Mouse (Mus musculus): ENCODE results near the gene Gdpd5. TPM values are rescaled to one million over a fixed set of nuclear protein-coding genes. Genes with fewer than 3 reads are reported as not detected.
"Not testable (repeated sequence)": the region's sequence is repeated elsewhere in the genome, so short reads cannot be mapped to it uniquely, and the experiment has no call there.

Gene Gdpd5
- total RNA-seq, 4 experiments from 2014 or later: 38.3 to 48.7 (median 40.9) TPM

DNA sequence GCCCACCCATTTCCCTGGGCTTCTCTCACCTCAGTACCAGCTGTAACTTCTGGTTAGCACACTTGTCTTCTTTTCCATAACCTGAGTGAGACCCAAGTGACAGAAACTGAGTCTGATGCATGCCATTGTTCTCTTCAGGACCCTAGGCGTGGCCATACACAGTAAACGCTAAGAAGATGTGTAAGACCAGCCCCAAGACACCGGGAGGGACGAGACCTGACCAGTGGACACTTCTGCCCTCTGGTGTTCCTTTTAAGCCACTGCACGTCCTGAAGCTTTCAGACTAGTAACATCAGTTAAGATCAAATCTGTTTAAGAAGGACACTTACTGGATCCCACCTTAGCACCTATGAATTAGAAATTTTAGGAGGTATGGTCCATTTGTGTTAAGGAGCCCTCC lies 16.1 kb upstream of the Gdpd5 start:
- DNase-seq (ENCODE audit: low spot score in 2 of 2): peak in 1 of 2 experiments; percentile 57

DNA sequence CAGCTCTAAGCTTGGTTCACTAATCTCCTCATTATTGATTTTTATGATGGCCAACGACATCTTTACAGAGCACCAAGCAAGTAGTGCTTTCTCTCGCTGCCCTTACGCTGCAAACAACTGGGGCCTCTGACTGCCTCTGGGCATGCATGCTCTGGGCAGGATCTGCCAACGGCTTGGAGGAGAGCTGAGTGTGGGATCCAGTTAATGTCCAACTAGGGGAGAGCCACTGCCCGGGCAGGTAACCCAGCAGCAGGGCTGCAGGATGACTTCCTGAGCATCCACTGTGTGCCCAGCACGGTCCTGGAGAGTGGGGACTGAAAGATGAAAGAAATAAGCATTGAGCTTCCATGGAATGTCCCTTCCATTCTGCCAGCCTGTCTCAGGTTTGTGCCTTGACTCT lies 14.5 kb upstream of the Gdpd5 start:
- no peak for DNase-seq (ENCODE audit: low spot score in 2 of 2)

DNA sequence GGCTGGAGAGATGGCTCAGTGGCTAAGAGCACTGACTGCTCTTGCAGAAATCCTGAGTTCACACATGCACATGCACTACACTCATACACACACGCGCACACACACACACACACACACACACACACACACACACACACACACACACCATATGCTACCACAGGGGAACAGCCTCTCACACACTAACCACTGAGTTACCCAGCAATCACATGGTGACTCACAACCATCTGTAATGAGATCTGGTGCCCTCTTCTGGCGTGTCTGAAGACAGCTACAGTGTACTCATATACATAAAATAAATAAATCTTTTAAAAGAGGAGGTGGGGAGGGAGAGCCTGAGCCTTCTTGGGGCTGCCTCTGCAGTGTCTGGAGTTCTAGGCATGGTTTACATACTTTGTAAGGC lies 6.9 kb upstream of the Gdpd5 start:
- not testable (repeated sequence) for DNase-seq (ENCODE audit: low spot score in 2 of 2)

DNA sequence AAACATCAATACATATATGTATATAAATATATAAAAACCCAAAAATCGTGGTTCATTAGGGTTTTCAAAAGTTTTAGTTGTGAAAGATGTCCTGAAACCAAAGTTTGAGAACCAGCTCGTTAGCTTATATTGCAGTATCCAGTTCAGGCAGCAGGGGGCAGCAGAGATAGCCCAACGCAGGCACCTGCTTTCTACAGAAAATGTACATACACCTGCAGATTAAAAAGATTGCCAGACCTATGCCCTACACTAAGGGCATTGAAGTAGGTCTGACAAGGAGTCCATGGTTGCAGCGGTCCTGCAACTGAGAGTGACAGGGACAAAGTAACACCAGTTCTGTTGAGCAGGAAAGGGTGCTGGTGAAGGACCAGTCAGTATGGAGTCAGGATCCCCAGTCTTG lies 5.8 kb upstream of the Gdpd5 start:
- DNase-seq (ENCODE audit: low spot score in 2 of 2): peak in 1 of 2 experiments; percentile 75

DNA sequence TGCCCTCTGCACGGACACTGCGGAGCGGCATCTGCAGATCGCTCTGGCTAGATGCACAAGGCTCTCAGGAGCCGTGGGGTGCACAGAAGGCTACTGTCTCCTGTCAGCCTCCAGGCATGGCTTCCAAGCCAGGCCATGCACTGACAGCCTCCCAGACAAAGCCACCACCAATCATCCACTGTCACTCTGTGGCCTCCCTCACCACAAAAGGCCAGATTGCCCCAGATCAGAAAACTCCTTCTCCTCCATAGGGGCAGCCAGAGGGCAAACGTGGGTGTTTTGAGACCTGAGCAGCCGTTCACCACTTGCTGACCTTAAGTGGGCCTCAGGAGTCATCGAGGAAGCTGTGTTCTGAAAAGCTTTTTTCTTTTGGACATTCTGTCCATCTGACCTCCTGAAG lies 2.3 kb upstream of the Gdpd5 start:
- no peak for DNase-seq (ENCODE audit: low spot score in 2 of 2)

DNA sequence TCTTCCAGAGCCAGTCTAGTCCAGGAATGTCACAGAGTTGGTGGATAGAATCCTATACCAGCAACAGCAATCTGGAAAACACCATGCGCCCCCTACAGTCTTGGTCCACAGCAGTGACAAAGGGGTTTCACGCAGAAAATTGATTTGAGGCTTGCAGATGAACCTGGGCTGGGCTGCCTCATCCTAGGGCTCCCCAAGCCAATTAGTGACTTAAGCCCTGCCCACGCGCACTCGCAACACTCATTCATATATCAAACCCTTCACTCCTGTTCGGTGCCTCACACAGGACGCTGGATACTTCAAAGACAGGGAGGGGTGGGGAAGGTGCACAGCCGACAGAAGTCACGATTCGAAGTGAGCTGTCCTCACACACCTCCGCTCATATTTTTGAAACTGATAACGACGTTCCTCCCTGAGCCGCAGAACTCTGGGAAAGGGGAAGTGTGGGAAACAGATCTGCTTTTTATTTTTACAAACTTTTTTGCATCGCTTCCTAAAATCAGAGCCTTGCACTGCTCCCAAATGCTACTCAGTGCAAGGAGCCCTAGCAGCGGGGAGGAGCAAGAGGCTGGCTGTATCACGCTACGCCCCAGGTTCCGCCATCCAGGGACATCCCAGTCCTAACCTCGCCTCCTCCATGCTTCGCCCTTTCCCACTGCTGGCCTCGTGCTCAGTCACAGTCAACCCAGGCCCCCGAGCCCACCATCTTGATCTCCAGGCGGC lies 562 bp upstream of the Gdpd5 start:
- DNase-seq (ENCODE audit: low spot score in 2 of 2): peak; percentile 34 to 55

DNA sequence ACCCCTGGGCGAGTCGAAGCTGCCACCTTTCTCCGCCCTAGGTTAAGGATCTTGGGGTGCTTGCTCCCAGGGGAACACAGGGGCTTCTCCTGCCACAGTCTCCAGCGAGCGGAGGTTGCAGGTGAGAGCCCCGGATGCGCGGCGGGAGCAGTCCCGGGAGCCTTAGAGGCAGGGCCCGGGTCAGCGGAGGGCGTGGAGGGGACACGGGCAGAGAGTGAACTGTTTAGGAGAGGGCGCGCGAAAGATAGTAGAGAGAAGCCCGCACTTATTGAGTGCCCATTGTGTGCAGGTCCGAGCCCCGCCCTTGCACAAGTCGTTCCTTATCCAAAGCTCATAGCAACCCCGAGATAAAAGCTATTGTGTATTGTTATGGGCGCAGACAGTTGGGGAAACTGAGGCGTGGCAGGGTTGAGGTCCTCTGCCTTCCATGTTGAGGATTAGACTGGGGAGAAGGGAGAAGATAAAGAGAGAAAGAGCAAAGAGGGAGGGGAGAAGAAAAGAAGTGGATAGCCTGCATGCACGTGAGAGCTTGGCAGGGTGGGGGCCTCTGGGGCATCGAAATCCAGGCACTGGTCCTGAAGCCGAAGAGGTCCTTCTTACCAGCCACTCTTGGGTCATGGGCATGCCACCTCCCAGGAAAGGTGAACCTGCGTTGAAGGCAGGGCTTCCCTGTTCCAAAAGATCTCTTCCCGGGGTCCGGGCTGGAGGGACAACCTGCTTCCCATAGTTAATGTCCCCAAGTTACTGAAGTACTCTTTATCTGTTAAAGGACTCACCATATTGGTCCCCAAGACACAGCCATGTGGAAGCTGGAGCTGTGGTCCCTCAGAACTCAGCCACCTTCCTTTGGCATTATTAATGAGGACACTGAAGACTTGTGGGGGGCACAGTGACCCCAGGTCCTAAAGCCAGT lies 1.1 kb downstream of the Gdpd5 start:
- no peak for DNase-seq (ENCODE audit: low spot score in 2 of 2)

DNA sequence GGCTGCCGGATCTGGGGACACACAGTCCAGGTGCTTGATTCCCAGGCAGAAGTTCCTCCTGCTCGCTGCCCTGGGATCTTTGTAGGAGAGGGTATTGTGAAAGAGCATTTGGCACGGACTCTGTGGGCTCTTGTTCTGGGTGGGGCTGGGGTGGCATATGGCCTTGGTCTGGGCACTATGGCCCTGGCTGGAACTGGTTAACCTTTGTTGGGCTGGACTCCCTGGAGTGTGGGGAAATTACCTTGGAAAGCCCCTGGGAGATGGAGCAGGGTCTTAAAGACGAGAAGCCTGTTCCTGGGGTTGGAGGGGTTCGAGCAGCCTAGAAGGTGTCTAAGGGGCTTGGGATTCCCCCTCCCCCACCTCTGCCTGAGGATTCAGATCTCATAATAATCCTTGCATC lies 2.0 kb downstream of the Gdpd5 start:
- DNase-seq (ENCODE audit: low spot score in 2 of 2): no peak

DNA sequence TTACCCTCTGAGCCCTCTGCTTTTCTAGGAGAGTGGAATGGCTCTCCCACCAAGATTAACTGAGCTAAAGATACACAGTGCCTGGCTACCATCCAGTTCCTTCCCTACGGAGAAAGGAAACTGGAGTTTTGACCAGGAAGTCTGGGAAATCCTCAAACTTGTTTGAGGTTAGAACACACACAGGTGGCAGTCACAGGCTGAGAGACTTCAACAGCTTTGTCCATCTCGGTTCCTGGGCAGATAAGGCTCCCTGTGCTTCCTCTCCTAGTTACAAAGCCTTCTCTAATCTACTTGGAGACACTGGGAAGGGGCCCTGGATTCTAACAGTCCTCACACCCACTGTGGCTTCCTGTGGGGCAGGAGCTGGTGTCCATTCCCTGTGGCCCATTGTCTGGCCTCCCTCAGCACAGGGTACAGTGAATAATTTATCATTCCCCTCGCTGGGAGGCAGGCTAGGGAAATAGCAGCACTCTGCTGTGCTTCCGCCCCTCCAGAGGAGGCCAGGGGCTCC lies 2.9 kb downstream of the Gdpd5 start:
- DNase-seq (ENCODE audit: low spot score in 2 of 2): no peak

DNA sequence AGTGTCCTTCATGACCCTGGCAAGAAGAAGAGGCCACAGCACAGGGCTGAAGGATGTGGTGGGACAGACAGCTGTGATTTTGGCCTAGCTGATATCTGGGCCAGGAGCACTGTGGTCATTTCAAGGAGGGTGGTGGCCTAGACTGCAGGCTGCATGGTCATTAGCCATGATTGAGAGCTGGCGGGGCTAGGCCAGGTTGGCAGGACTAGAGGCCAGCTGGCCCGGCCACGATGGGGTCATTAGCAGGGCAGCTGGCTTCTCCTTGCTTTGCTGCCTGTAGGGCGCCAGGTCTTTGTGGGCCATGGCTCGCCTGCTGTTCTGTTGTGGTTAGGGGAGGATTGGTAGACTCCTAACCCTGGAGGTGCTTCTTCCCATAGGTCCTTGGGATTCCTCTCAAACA lies 4.8 kb downstream of the Gdpd5 start:
- DNase-seq (ENCODE audit: low spot score in 2 of 2): no peak

DNA sequence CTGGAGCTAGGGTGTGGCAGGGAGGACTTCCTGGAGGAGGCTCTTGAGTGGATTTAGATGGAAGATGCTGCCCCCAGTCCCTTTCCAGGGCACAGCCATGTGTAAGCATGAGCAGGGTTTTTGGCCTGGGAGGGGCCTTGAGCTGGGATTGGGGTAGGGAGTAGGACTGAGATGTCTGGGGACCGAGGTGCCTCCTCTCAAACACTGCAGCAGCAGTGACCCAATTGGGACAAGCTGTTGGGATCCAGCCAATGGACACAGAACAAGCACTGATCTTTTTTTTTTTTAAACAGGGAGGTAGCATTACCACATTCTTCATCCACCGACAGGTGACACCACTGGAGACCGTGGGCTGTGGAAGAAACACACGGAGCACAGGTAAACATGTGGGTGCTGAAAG lies 5.6 kb downstream of the Gdpd5 start:
- no peak for DNase-seq (ENCODE audit: low spot score in 2 of 2)

DNA sequence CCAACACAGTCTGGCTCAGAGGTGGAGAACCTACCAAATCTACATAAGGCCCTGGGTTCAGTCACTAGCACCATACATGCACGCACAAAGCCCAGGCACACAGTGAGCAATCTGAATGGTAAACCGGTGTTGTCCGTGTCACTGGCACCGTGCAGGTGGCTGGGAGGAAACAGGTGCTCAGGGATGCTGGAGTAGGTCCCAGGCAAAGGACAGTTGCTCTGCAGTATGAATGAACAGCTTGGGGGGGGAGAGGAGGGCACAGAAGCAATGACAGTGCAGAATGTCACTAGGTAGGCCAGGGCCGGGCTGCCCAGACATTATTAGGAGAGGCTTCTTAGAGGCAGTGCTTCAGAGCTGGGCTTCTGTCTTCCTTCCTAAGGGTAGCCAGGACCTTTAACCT lies 6.1 kb downstream of the Gdpd5 start:
- DNase-seq (ENCODE audit: low spot score in 2 of 2): no peak

DNA sequence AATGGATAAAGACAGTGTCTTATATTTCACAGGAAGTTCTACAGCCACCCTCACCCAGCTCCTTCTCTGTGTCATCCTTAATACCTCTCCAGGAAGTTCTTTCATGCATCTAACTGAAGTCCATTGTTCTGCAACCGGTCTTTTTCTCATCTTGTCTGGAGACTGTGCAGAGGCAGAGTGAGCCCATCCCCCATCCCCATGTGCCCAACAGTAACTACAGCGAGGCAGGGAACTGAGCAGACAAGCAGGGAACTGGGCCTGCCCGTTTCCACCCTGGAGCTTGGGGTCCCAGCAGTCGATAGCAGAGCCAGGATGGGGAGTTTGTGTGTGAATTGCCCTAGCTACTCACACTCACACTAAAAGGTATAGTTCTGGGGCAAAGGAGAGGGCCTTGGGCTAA lies 9.3 kb downstream of the Gdpd5 start:
- no peak for DNase-seq (ENCODE audit: low spot score in 2 of 2)

DNA sequence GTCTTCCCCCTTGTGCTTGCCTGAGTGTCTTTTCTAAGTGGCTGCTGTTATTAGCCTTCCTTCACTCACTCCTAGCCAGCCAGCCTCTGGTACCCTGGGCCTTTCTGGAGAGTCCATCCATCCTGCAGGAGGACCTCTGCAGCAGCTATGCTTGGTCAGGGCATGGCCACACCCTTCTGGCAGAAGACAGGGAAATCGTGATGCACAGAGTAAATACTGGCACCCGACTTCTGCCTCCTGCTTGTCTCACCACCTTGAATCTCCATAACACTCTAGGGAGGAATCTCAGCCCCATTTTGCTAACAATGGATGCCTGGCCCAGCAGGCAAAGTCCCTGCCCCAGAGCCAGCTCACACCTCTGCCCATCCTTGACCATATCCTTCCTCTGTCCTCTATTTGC lies 11.5 kb downstream of the Gdpd5 start:
- no peak for DNase-seq (ENCODE audit: low spot score in 2 of 2)

DNA sequence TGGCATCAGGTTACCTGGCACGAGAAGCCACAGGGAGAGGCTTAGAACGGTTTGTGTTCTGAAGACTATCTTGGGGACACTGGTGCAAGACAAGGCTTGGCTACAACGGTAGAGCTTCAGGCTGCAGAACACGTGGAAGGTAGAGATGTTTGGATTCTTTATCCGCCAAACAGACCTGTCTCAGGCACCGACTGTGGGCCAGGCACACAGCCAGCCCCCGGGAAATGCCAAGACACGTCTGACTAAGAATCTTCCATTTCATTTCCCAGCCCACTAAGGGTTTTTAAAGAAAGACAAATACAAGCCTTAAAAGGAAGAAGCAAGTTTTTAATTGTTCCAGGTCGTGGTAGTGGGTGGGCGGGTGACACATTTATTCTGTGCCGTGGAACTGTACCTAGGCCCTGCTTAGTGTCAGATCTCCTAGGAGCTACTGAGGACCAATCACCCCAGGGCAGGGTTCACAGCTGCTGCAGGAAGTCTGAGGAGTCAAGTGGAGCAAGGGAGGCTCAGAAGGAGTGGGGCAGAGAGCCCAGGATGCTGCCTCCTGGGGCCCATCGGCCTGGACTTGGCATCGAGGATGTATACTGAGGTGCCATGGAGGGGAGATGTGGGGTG lies 12.6 kb downstream of the Gdpd5 start:
- peak; percentile 42 to 74 for DNase-seq (ENCODE audit: low spot score in 2 of 2)

DNA sequence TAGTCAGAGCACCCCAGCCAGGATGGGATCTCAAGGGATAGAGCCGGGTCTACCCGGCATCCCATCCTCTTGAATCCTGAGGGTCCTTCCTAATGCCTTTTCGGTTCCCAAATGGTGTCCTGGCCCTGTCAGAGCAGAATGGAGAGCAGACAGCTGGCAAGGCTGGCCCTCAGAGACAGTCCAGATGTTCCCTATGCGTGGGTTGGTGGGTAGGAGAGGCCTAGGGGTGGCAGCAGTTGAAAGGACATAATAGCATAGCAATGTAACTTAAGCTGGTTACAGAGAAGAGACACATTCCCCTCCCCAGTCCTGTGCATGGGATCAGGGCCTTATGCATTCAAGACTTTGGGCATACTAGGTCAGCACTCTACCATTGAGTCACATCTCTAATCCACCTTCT lies 14.2 kb downstream of the Gdpd5 start:
- DNase-seq (ENCODE audit: low spot score in 2 of 2): no peak

DNA sequence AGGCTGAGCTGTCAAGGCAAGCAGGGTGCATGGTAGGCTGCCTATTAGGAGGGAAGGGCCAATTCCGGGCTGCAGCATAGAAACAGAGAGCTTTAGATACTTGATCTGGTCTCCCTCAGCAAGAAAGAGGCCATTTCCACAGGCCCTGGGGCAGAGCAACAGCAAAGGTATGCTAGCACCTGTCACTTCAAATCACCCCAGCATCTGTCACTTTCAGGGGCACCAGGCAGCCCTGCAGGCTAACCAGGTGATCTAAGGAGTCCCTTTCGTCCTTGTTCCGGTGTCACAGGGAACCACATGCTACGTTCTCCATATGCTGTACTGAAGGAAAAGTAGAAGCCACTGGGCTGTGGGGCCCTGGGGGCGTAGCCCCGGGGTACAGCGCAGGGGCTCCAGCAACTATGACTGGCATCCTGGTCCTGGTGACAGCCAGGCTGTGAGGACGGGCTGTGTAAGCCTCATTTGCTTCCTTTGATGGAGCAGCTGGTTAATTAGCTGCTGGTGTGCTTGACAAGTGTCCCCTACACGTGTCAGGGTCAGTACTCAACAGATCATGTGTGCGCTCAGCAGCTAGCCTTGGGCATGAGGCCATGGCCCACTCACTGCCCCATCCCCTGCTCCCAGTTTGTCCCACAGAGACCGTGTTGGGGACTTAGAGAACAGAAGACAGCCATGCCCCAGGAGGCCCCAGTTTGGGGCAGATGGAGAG lies 14.8 kb downstream of the Gdpd5 start:
- DNase-seq (ENCODE audit: low spot score in 2 of 2): no peak

DNA sequence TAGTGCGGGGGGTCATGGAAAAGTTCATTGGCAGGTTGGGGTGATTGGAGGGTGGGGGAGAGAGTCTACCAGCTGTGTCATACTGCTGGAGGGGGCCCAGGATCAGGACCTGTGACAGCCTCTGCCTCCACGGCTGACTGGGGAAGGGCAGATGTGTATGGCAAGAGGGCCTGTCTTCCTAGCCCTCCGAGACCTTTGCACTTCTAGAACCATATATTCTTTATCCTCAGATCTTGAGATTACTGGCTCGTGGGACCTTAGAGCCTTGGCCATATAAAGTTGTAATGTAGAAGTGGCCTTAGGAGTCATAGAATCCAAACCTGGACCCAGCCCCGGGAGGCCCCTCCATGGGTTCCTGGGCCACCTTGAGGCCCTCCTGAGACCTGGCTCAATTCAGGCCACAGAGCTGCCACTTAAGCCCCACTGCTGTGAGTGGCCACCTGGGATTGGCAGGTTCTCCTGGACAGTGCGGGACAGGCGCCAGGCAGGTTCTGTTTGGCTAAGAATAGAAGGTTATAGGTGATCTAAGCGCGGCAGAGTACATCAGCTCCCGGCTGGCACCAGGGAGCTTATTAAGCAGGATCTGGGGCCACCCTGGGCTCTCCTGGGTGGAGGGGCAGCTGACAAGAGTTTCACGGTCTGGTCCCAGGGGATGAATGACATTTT lies 15.9 kb downstream of the Gdpd5 start:
- no peak for DNase-seq (ENCODE audit: low spot score in 2 of 2)

DNA sequence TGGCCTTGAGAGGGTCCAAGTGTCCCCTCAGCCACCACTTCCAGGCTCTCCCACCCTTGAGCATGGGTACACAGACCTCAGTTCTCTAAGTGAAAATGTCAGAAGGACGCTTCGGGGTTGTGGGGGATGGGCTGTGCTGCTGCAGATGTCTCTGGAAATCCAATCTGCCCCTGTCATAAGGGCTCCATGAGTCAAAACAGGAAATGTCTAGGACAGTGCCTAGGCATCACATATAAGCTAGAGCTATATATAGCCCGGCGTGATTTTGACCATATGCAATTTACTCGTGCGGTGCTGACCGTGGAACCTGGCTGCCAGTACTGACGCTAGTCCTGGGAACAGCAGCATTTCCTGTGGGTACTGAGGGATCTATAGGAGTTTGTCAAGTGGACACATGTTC lies 20.2 kb downstream of the Gdpd5 start:
- DNase-seq (ENCODE audit: low spot score in 2 of 2): no peak

DNA sequence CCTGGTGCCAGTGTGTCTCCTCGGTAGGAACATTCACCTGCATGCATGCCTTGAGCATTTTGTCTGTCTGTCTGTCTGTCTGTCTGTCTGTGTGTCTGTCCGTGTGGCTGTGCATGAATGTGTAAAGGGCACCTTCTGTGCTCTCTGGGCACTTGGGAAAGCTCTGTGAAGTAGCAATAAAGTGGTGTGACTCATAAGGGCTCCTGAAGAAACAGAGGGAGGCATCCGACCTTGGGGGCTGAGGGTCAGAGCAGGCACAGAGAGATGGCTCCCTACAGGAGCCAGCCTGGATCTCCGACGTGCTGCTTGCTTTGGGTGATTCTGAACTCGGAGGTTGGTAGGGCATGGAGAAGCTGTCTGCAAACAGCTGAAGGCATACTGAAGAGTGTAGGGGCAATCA lies 21.3 kb downstream of the Gdpd5 start:
- DNase-seq (ENCODE audit: low spot score in 2 of 2): no peak

DNA sequence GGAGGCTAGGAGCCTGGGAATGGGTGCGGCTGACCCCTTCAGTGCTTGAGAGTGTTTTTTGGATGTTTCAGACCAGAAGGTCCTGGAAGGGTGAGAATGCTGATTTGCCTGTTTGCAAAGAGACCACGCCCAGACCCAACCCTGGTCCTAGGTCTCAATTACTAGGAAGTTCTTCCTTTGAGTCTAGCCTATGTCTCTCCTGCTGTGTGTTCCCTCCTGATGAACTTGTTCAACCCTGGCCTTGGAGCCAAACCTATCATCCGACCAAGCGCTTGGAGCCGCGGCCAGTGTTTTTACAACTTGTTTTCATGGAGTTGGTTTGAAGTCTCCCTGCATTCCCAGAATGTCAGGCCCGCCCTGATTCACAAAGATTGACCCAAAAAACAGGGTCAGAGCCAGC lies 22.0 kb downstream of the Gdpd5 start:
- DNase-seq (ENCODE audit: low spot score in 2 of 2): no peak
